Mouse (Mus musculus): ENCODE measurements at regions not wholly inside any gene's neighbourhood (a gene's known extent, or its start where the extent isn't known, plus 50 kb on each side); places are given as distances from the start of the nearest gene placed in this dataset.

DNA sequence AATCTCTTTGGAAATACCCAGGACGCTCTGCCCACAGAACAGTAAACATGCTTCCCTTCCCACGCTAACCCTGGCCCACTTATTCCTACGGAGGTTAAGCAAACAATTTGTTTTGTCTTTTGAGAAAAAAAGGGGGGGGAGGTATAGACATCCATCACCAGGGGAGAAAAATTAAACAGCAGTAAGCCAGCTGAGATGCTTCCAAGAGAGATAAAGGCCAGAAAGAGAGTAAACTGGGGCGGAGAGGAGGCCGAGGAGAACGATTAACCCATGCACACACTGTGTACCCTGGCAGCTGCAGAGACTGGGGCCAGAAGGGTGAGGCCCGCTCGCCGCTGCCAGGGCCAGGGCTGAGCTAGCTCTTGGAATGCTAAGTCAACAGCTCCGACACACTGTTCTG is 421.6 kb downstream of the Ate1 start:
- Histone ChIP-seq H3K36me3 (ENCODE audit: insufficient read depth, low read length) (no peaks in the 10 kb centered on the region), H3K27me3 (ENCODE audit: insufficient read depth, low read length) (no peaks in the 10 kb centered on the region), H3K4me1 (ENCODE audit: insufficient read depth, low read length) (peaks cover 11% of the 10 kb centered on the region; the same call in 1 of the 2 replicates), H3K9me3 (ENCODE audit: low read length) (no peaks in the 10 kb centered on the region), H3K9ac (replicated peaks; ENCODE audit: low read length) (no peak overlapping the region), H3K4me2 (replicated peaks; ENCODE audit: low read depth, low read length) (no peak overlapping the region), H3K27ac (ENCODE audit: low read length) (no peak overlapping the region), H3K4me3 (ENCODE audit: low read length) (no peak overlapping the region)
- peak; percentile 85 for ATAC-seq (ENCODE audit: low FRiP score, low TSS enrichment)
- 37% methylated on average over 10 of the region's 10 CpGs for WGBS

DNA sequence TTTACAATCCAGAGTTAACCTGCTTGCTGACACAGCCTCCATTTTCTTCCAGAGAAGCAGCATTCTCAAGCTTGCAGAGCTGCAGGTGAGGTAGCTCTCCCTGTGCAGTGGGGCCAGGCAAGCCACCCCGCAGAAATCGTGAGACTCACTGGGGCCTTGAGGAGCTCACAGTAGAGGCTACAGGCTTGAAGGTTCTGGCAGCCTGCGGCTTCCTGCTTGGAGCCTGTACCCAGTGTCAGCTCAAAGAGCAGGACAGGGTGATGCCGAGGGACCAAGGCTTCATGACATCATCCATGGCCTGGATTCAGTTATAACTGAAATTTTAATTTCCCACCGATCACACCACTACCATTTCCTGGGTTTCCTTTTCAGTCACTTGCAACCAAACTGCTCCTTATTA is 417.5 kb downstream of the Ate1 start:
- no peaks in the 10 kb centered on the region for H3K9me3 ChIP-seq (ENCODE audit: low read length)
- WGBS = 63% methylated on average over 5 of the region's 5 CpGs
- no peak overlapping the region for H3K4me3 ChIP-seq (ENCODE audit: low read length)
- no peak overlapping the region for H3K4me2 ChIP-seq (replicated peaks; ENCODE audit: low read depth, low read length)
- H3K9ac ChIP-seq (replicated peaks; ENCODE audit: low read length) = no peak overlapping the region
- no peak overlapping the region for H3K27ac ChIP-seq (ENCODE audit: low read length)
- peaks cover 11% of the 10 kb centered on the region; the same call in 1 of the 2 replicates for H3K4me1 ChIP-seq (ENCODE audit: insufficient read depth, low read length)
- H3K27me3 ChIP-seq (ENCODE audit: insufficient read depth, low read length) = no peaks in the 10 kb centered on the region
- ATAC-seq (ENCODE audit: low FRiP score, low TSS enrichment) = no peak
- H3K36me3 ChIP-seq (ENCODE audit: insufficient read depth, low read length) = no peaks in the 10 kb centered on the region

DNA sequence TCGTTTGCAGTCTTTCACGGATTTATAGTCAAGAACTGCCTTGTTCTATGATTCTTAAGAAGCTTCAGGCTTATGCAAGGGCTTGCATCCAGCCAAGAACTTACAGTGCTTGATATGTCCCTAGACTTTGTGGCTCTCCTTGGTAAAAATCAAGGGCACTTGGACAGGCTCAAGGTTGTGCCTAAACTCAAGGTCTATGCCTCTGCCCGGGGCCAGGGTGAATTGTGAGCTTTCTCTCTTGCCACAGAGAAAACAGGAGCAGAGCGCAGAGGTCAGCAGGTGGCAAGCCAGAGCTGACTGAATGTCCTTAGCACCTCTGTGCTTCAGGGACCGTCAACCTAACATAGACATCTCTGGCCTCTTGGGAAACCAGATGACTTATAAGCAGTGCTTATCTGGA is 413.2 kb downstream of the Ate1 start:
- Histone ChIP-seq H3K27me3 (ENCODE audit: insufficient read depth, low read length) (no peaks in the 10 kb centered on the region), H3K9me3 (ENCODE audit: low read length) (no peaks in the 10 kb centered on the region), H3K4me1 (ENCODE audit: insufficient read depth, low read length) (peaks cover 5% of the 10 kb centered on the region; the same call in 1 of the 2 replicates), H3K9ac (replicated peaks; ENCODE audit: low read length) (no peak overlapping the region), H3K36me3 (ENCODE audit: insufficient read depth, low read length) (no peaks in the 10 kb centered on the region), H3K4me3 (ENCODE audit: low read length) (no peak overlapping the region), H3K4me2 (replicated peaks; ENCODE audit: low read depth, low read length) (no peak overlapping the region), H3K27ac (ENCODE audit: low read length) (no peak overlapping the region)
- no peak for ATAC-seq (ENCODE audit: low FRiP score, low TSS enrichment)
- WGBS = 39% methylated on average over 5 of the region's 5 CpGs

DNA sequence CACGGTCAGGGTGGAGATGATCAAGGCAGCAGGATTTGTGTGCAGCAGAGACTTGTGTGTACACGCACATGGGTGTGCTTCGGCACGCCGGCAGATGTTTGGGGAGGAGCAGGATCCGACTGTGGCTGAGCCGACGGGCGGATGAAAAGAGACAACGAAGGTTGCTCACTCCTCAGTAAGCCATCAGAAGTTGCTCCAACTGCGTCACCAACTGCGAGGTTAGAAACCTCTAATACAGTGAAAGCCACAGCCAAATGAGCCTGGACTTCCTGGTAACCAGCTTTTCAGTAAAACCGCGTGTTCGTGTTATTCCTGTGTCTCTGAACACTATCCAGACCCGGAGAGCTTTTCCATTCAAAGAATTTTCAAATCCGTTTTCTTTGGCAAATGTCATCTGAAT is 411.8 kb downstream of the Ate1 start:
- no peaks in the 10 kb centered on the region for H3K27me3 ChIP-seq (ENCODE audit: insufficient read depth, low read length)
- no peak overlapping the region for H3K4me3 ChIP-seq (ENCODE audit: low read length)
- H3K27ac ChIP-seq (ENCODE audit: low read length) = no peak overlapping the region
- no peak overlapping the region for H3K9ac ChIP-seq (replicated peaks; ENCODE audit: low read length)
- ATAC-seq (ENCODE audit: low FRiP score, low TSS enrichment) = no peak
- no peak overlapping the region for H3K4me2 ChIP-seq (replicated peaks; ENCODE audit: low read depth, low read length)
- H3K4me1 ChIP-seq (ENCODE audit: insufficient read depth, low read length) = peaks cover under 1% of the 10 kb centered on the region; the same call in 1 of the 2 replicates
- H3K36me3 ChIP-seq (ENCODE audit: insufficient read depth, low read length) = no peaks in the 10 kb centered on the region
- WGBS = 89% methylated on average over 17 of the region's 17 CpGs
- no peaks in the 10 kb centered on the region for H3K9me3 ChIP-seq (ENCODE audit: low read length)

Data from kidney, embryonic 16.5 days (tissue).